Mouse (Mus musculus): ENCODE data around the gene D430041D05Rik. TPM values are rescaled to one million over a fixed set of nuclear protein-coding genes. Genes with fewer than 3 reads are reported as not detected.

The D430041D05Rik gene
- polyA plus RNA-seq, 1 experiment from 2014 or later = 2.5 TPM

DNA sequence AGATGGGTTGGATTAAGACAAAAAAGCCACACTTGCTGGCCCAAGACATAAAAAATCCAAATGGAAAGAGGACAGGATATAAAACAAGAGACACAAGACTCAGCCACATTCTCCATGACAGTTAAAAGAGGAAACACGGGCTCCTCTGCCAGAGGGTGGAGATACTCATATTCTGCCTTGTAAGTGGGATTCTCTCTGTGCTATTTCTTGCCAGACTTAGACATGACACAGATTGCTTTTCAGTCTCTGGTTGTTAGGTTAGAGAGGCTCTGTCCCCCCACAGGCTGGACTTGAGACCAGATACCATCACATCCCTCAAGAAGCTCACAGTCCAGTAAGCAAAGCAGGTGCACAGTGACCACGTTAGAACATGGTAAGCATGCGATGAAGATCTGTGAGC is 2.2 kb upstream of the D430041D05Rik start:
- H3K27me3 ChIP-seq (ENCODE audit: control insufficient read depth, insufficient read depth, low read length) = peaks cover 8% of the 10 kb centered on the region; the same call in 1 of the 2 replicates
- no peak overlapping the region for H3K27ac ChIP-seq (ENCODE audit: low read depth, low read length)
- no peak overlapping the region for H3K4me3 ChIP-seq (ENCODE audit: low read depth, low read length)
- peaks cover 3% of the 10 kb centered on the region; the same call in 1 of the 2 replicates for H3K4me1 ChIP-seq (replicated peaks; ENCODE audit: control insufficient read depth, insufficient read depth, low read length)
- no peaks in the 10 kb centered on the region for H3K9me3 ChIP-seq (ENCODE audit: control insufficient read depth, low read length)
- 80% methylated on average over 3 of the region's 3 CpGs for WGBS
- no peaks in the 10 kb centered on the region for H3K36me3 ChIP-seq (ENCODE audit: control insufficient read depth, insufficient read depth, low read length)
- ATAC-seq (replicated peaks; ENCODE audit: low FRiP score) (no peak), DNase-seq (ENCODE audit: low spot score) (peak; percentile 29)
- H3K4me2 ChIP-seq (ENCODE audit: low read depth, low read length, severe bottlenecking) = no peak overlapping the region
- no peak overlapping the region for H3K9ac ChIP-seq (ENCODE audit: low read length)

DNA sequence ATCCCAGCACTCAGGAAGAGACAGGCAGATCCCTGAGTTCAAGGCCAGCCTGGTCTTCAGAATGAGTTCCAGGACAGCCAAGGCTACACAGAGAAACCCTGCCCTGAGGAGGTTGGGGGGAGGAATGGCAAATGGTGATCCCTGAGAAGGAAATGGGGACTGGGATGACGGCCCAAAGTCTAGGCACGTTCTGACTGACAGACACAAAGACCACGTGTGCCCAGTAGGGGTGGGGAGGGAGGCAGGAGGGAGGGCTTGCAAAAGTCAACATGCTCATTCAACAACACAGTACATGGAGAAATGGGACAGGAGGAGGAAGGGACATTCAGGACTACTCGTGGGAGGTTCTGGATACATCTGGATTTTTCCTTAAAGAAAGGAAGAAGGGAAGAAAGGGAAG is 1.7 kb upstream of the D430041D05Rik start:
- WGBS = 50% methylated on average over 4 of the region's 4 CpGs
- H3K4me2 ChIP-seq (ENCODE audit: low read depth, low read length, severe bottlenecking) = no peak overlapping the region
- H3K4me1 ChIP-seq (replicated peaks; ENCODE audit: control insufficient read depth, insufficient read depth, low read length) = peaks cover 5% of the 10 kb centered on the region; the same call in 1 of the 2 replicates
- H3K27ac ChIP-seq (ENCODE audit: low read depth, low read length) = no peak overlapping the region
- H3K4me3 ChIP-seq (ENCODE audit: low read depth, low read length) = no peak overlapping the region
- DNase-seq (ENCODE audit: low spot score) (peak; percentile 44), ATAC-seq (replicated peaks; ENCODE audit: low FRiP score) (no peak)
- H3K27me3 ChIP-seq (ENCODE audit: control insufficient read depth, insufficient read depth, low read length) = peaks cover 10% of the 10 kb centered on the region; the same call in 1 of the 2 replicates
- no peaks in the 10 kb centered on the region for H3K36me3 ChIP-seq (ENCODE audit: control insufficient read depth, insufficient read depth, low read length)
- H3K9me3 ChIP-seq (ENCODE audit: control insufficient read depth, low read length) = no peaks in the 10 kb centered on the region
- no peak overlapping the region for H3K9ac ChIP-seq (ENCODE audit: low read length)

GRCm38 (mm10) chr2:104411806-104412205 is 993 bp upstream of the D430041D05Rik start:
- Histone ChIP-seq H3K9me3 (ENCODE audit: control insufficient read depth, low read length) (no peaks in the 10 kb centered on the region), H3K4me2 (ENCODE audit: low read depth, low read length, severe bottlenecking) (no peak overlapping the region), H3K27me3 (ENCODE audit: control insufficient read depth, insufficient read depth, low read length) (peaks cover 10% of the 10 kb centered on the region; the same call in 1 of the 2 replicates), H3K4me3 (ENCODE audit: low read depth, low read length) (no peak overlapping the region), H3K36me3 (ENCODE audit: control insufficient read depth, insufficient read depth, low read length) (no peaks in the 10 kb centered on the region), H3K4me1 (replicated peaks; ENCODE audit: control insufficient read depth, insufficient read depth, low read length) (peaks cover 5% of the 10 kb centered on the region; the same call in 1 of the 2 replicates), H3K27ac (ENCODE audit: low read depth, low read length) (no peak overlapping the region), H3K9ac (ENCODE audit: low read length) (no peak overlapping the region)
- ATAC-seq (replicated peaks; ENCODE audit: low FRiP score) = no peak
- 93% methylated on average over 7 of the region's 7 CpGs for WGBS
- peak; percentile 35 for DNase-seq (ENCODE audit: low spot score)

GRCm38 (mm10) chr2:104409851-104410821 is 677 bp downstream of the D430041D05Rik start:
- Histone ChIP-seq H3K4me3 (ENCODE audit: low read depth, low read length) (peak overlapping the region; percentile 70), H3K4me1 (replicated peaks; ENCODE audit: control insufficient read depth, insufficient read depth, low read length) (peaks cover 5% of the 10 kb centered on the region; the same call in 1 of the 2 replicates), H3K4me2 (ENCODE audit: low read depth, low read length, severe bottlenecking) (peak overlapping the region; percentile 99), H3K36me3 (ENCODE audit: control insufficient read depth, insufficient read depth, low read length) (no peaks in the 10 kb centered on the region), H3K27ac (ENCODE audit: low read depth, low read length) (no peak overlapping the region; the same call in 1 of the 2 replicates), H3K9ac (ENCODE audit: low read length) (peak overlapping the region; percentile 86), H3K27me3 (ENCODE audit: control insufficient read depth, insufficient read depth, low read length) (peaks cover 10% of the 10 kb centered on the region; the same call in 1 of the 2 replicates), H3K9me3 (ENCODE audit: control insufficient read depth, low read length) (no peaks in the 10 kb centered on the region)
- WGBS = under 1% methylated on average over 105 of the region's 111 CpGs
- DNase-seq (ENCODE audit: low spot score) = peak; percentile 83
- peak; percentile 91 for ATAC-seq (replicated peaks; ENCODE audit: low FRiP score)

DNA sequence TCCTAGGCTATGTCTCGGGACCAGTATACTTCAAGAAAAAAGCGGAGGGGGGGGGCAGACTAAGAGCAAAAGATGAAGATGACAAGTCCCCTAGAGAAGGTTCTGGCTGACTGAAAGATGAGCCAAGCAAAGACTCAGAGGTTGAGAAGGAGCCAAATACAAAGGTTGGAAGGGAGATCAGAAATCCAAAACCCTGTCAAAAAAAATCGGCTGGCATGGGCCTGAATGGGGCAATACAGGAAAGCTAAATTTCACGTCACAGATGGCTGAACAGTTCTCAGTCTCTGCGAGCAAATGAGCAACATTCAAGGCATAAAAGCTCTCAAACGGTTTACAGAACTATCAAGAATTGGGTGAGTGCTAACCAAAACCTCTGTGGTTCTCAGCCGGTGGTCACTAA is 2.5 kb downstream of the D430041D05Rik start:
- DNase-seq (ENCODE audit: low spot score) = peak; percentile 20
- H3K9ac ChIP-seq (ENCODE audit: low read length) = no peak overlapping the region
- no peaks in the 10 kb centered on the region for H3K9me3 ChIP-seq (ENCODE audit: control insufficient read depth, low read length)
- H3K36me3 ChIP-seq (ENCODE audit: control insufficient read depth, insufficient read depth, low read length) = no peaks in the 10 kb centered on the region
- no peak overlapping the region for H3K4me3 ChIP-seq (ENCODE audit: low read depth, low read length)
- peaks cover 10% of the 10 kb centered on the region; the same call in 1 of the 2 replicates for H3K27me3 ChIP-seq (ENCODE audit: control insufficient read depth, insufficient read depth, low read length)
- H3K27ac ChIP-seq (ENCODE audit: low read depth, low read length) = no peak overlapping the region
- no peak overlapping the region for H3K4me2 ChIP-seq (ENCODE audit: low read depth, low read length, severe bottlenecking)
- no peak for ATAC-seq (replicated peaks; ENCODE audit: low FRiP score)
- 79% methylated on average over 7 of the region's 7 CpGs for WGBS
- peaks cover 5% of the 10 kb centered on the region; the same call in 1 of the 2 replicates for H3K4me1 ChIP-seq (replicated peaks; ENCODE audit: control insufficient read depth, insufficient read depth, low read length)

DNA sequence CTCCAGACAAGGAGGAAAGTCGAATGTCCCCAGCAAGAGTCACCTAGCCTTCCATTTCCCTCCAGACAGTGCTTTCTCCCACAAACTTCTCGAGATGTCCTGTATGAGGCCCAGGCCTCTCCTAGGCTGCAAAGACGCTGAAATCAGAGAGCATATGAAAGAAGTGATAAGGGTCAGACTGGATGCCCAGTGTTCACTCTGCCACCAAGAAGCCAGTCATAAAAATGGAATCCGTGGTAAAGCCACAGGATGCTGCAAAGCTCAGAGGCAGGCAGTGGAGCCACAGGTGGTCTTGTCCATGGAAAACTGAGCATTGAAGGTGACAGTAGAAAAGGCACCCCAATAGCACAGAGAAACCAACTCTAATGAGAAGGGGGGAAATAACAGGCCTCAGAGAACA is 2.9 kb downstream of the D430041D05Rik start:
- H3K4me2 ChIP-seq (ENCODE audit: low read depth, low read length, severe bottlenecking) = no peak overlapping the region
- no peaks in the 10 kb centered on the region for H3K9me3 ChIP-seq (ENCODE audit: control insufficient read depth, low read length)
- H3K36me3 ChIP-seq (ENCODE audit: control insufficient read depth, insufficient read depth, low read length) = no peaks in the 10 kb centered on the region
- H3K4me3 ChIP-seq (ENCODE audit: low read depth, low read length) = no peak overlapping the region
- peaks cover 10% of the 10 kb centered on the region; the same call in 1 of the 2 replicates for H3K27me3 ChIP-seq (ENCODE audit: control insufficient read depth, insufficient read depth, low read length)
- DNase-seq (ENCODE audit: low spot score) (peak; percentile 35), ATAC-seq (replicated peaks; ENCODE audit: low FRiP score) (no peak)
- WGBS = 68% methylated on average over 4 of the region's 4 CpGs
- peaks cover 5% of the 10 kb centered on the region; the same call in 1 of the 2 replicates for H3K4me1 ChIP-seq (replicated peaks; ENCODE audit: control insufficient read depth, insufficient read depth, low read length)
- no peak overlapping the region for H3K27ac ChIP-seq (ENCODE audit: low read depth, low read length)
- H3K9ac ChIP-seq (ENCODE audit: low read length) = no peak overlapping the region

GRCm38 (mm10) chr2:104404036-104404435 is 6.8 kb downstream of the D430041D05Rik start:
- Histone ChIP-seq H3K4me3 (ENCODE audit: low read depth, low read length) (no peak overlapping the region), H3K27ac (ENCODE audit: low read depth, low read length) (no peak overlapping the region), H3K4me2 (ENCODE audit: low read depth, low read length, severe bottlenecking) (no peak overlapping the region), H3K9ac (ENCODE audit: low read length) (no peak overlapping the region), H3K4me1 (replicated peaks; ENCODE audit: control insufficient read depth, insufficient read depth, low read length) (peaks cover 2% of the 10 kb centered on the region; the same call in 1 of the 2 replicates), H3K36me3 (ENCODE audit: control insufficient read depth, insufficient read depth, low read length) (no peaks in the 10 kb centered on the region), H3K27me3 (ENCODE audit: control insufficient read depth, insufficient read depth, low read length) (peaks cover 5% of the 10 kb centered on the region; the same call in 1 of the 2 replicates), H3K9me3 (ENCODE audit: control insufficient read depth, low read length) (no peaks in the 10 kb centered on the region)
- WGBS = 88% methylated on average over 6 of the region's 6 CpGs
- peak; percentile 20 for DNase-seq (ENCODE audit: low spot score)
- ATAC-seq (replicated peaks; ENCODE audit: low FRiP score) = no peak

- Histone ChIP-seq H3K4me2 (ENCODE audit: low read depth, low read length, severe bottlenecking) (no peak overlapping the region), H3K27ac (ENCODE audit: low read depth, low read length) (no peak overlapping the region), H3K9ac (ENCODE audit: low read length) (no peak overlapping the region), H3K9me3 (ENCODE audit: control insufficient read depth, low read length) (no peaks in the 10 kb centered on the region), H3K4me1 (replicated peaks; ENCODE audit: control insufficient read depth, insufficient read depth, low read length) (no peaks in the 10 kb centered on the region), H3K27me3 (ENCODE audit: control insufficient read depth, insufficient read depth, low read length) (no peaks in the 10 kb centered on the region), H3K36me3 (ENCODE audit: control insufficient read depth, insufficient read depth, low read length) (no peaks in the 10 kb centered on the region), H3K4me3 (ENCODE audit: low read depth, low read length) (no peak overlapping the region)
- DNase-seq (ENCODE audit: low spot score) (no peak), ATAC-seq (replicated peaks; ENCODE audit: low FRiP score) (no peak)
- WGBS = 91% methylated on average over 6 of the region's 6 CpGs
These were observed 12.0 kb downstream of the D430041D05Rik start for GRCm38 (mm10) chr2:104398651-104399290.
